Mouse (Mus musculus) liver, adult 2 months (tissue): ENCODE measurements around the gene Lcat.

Source experiments
- CTCF ChIP-seq: fragments of 200-500 bp; IDR thresholded peaks from 2 replicates; pipeline ENCODE4 v1.5.1; 2011; ENCODE audit warnings: low read depth, low read length, control low read depth
- POLR2A ChIP-seq: fragments of 200-500 bp; IDR thresholded peaks from 2 replicates; pipeline ENCODE4 v1.6.1; 2011; ENCODE audit warnings: low read length, control low read depth; ENCODE audit not compliant: insufficient read depth; ENCODE audit errors: extremely low read depth

GRCm38 (mm10) chr8:105961536-105961935, 18.4 kb upstream of the Lcat start:
- TF ChIP-seq CTCF (no peak), POLR2A (no peak)
